Mouse (Mus musculus): ENCODE data around the gene Prok1. TPM values are rescaled to one million over a fixed set of nuclear protein-coding genes. Genes with fewer than 3 reads are reported as not detected.

Gene Prok1
- polyA plus RNA-seq, 1 experiment from 2014 or later, result not detected

DNA sequence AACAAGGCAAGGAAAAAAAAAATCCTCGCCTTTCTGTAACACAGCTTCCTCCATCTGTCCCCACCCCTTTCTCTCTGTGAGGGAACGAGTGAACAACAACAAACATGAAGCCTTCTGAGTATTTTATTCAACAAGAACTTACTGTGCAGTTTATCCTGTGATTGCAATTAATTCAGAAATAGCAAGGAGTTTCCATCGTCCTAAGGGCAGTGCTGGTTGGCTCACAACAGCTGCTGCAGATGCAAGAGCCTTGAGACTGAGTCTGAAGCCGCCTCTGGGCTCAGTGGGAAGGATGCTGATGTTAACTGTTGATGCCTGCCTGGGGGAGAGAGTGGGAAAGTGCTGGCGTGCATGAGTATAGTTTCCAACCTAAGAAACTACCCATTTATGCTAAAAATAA, 18.4 kb upstream of the Prok1 start:
- Histone ChIP-seq H3K27ac (no peak overlapping the region), H3K4me1 (peaks cover 6% of the 10 kb centered on the region), H3K9me3 (no peaks in the 10 kb centered on the region), H3K36me3 (no peaks in the 10 kb centered on the region), H3K4me3 (no peak overlapping the region), H3K27me3 (ENCODE audit: insufficient read depth, poor library complexity, severe bottlenecking) (no peaks in the 10 kb centered on the region)
- DNase-seq (ENCODE audit: low spot score), result no peak
- 58% methylated on average over 5 of the region's 5 CpGs for WGBS

DNA sequence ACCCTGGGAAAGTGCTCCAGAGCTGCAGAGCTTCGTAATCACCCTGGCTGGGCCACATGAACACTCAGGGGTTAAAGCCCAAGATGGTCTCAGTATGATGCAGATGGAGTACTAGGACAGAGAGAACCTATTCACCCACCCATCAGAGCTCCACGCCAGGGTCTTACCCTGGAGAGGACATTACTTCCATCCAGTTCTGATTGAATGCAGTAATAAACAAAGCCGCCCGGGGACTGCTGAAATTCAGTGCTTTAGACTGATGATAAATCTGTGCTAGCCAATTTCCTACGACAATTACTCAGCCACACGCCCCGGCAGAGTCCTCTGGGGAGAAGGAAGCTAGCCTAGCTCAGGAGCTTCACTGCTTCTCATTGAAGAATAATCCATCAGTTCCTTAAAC, 17.2 kb upstream of the Prok1 start:
- WGBS, result 80% methylated on average over 7 of the region's 7 CpGs
- no peaks in the 10 kb centered on the region for H3K9me3 ChIP-seq
- H3K4me1 ChIP-seq, result peaks cover 6% of the 10 kb centered on the region
- DNase-seq (ENCODE audit: low spot score), result no peak
- no peaks in the 10 kb centered on the region for H3K36me3 ChIP-seq
- H3K27ac ChIP-seq, result no peak overlapping the region
- no peak overlapping the region for H3K4me3 ChIP-seq
- no peaks in the 10 kb centered on the region for H3K27me3 ChIP-seq (ENCODE audit: insufficient read depth, poor library complexity, severe bottlenecking)

DNA sequence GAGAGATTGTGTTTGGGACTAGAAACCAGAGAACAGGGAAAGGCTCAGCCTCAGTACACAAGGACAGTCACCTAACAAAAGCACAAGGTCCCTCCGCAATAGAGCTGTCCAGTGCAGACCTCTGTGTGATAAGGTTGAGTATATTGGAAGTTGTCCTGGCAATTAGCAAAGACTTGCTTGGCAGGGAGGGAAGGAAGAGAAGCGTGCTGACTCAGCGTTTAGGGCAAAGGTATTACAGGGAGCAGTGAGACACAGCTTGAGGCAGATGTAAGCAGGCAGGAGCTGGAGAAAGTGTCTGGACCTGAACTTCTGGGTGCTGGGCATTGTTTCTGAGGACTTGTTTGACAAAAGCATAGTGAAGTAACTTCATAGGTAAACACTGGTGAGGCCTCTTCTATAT, 16.5 kb upstream of the Prok1 start:
- no peaks in the 10 kb centered on the region for H3K9me3 ChIP-seq
- H3K4me3 ChIP-seq, result no peak overlapping the region
- H3K36me3 ChIP-seq, result no peaks in the 10 kb centered on the region
- WGBS, result 69% methylated on average over 3 of the region's 3 CpGs
- peaks cover 4% of the 10 kb centered on the region for H3K4me1 ChIP-seq
- no peaks in the 10 kb centered on the region for H3K27me3 ChIP-seq (ENCODE audit: insufficient read depth, poor library complexity, severe bottlenecking)
- DNase-seq (ENCODE audit: low spot score), result no peak
- no peak overlapping the region for H3K27ac ChIP-seq

DNA sequence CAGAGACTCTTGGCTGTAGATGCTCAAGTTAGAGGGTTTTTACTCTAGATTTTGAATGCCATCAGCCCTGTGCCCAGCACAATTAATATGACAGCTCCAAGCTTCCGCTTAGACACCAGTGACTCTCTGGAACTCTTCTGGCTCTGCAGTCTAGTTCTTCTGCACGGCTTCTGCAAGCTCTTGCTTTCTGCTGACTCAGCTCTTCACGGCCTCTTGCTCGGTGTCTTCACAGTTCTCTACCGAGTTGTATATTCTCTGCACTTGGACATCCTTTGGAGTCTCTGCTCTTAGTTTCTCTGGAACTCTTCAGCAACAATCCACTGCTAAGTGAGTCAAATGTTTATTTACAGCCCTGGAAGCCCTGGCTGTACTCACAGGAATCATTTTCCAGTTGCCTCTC, 14.4 kb upstream of the Prok1 start:
- Histone ChIP-seq H3K27me3 (ENCODE audit: insufficient read depth, poor library complexity, severe bottlenecking) (no peaks in the 10 kb centered on the region), H3K9me3 (no peaks in the 10 kb centered on the region), H3K27ac (no peak overlapping the region), H3K4me3 (no peak overlapping the region), H3K36me3 (no peaks in the 10 kb centered on the region), H3K4me1 (peaks cover 4% of the 10 kb centered on the region; the same call in 1 of the 2 replicates)
- DNase-seq (ENCODE audit: low spot score), result no peak
- 81% methylated on average over 5 of the region's 5 CpGs for WGBS

DNA sequence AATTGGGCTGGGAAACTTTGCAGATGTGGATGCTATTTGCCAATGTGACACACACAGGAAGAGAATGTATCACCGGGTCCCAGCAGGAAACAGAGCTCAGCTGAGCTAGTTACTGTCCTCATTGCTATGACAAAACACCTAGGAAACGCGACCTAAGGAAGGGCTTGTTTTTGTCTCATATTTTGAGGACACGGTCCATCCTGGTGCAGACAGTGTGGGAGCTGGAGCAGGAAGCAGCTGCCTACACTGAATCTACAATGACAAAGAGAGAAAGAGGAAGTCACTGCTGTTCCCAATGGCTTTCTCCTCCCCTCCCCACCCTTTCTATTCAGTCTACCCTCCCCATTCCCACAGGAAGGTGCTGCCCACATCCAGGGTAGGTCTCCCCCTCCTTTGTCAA, 12.5 kb upstream of the Prok1 start:
- H3K36me3 ChIP-seq, result no peaks in the 10 kb centered on the region
- H3K4me1 ChIP-seq, result peaks cover 4% of the 10 kb centered on the region; the same call in 1 of the 2 replicates
- no peaks in the 10 kb centered on the region for H3K9me3 ChIP-seq
- WGBS, result 56% methylated on average over 4 of the region's 4 CpGs
- no peak for DNase-seq (ENCODE audit: low spot score)
- H3K27ac ChIP-seq, result no peak overlapping the region
- no peaks in the 10 kb centered on the region for H3K27me3 ChIP-seq (ENCODE audit: insufficient read depth, poor library complexity, severe bottlenecking)
- no peak overlapping the region for H3K4me3 ChIP-seq

DNA sequence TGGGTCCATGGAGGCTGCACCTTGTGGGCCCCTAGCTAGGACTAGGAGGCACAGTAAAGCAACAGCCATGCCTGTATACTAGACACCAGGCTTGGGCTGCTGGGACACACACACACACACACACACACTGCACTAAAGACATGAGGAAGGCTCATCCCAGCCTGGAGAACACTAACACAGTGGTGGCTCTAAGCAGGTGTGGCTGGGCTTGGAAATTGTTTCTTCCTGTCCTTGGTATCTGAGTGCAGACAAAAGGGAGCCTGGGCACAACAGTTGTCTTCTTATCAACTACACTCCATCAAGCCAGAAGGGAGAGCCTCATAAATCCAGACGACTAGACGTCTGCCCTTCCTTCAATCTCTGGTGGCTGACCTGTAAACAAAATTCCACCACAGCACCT, 10.8 kb upstream of the Prok1 start:
- Histone ChIP-seq H3K36me3 (no peaks in the 10 kb centered on the region), H3K4me1 (peaks cover 4% of the 10 kb centered on the region; the same call in 1 of the 2 replicates), H3K4me3 (no peak overlapping the region), H3K27me3 (ENCODE audit: insufficient read depth, poor library complexity, severe bottlenecking) (no peaks in the 10 kb centered on the region), H3K27ac (no peak overlapping the region), H3K9me3 (no peaks in the 10 kb centered on the region)
- WGBS, result 25% methylated on average over 2 of the region's 2 CpGs
- DNase-seq (ENCODE audit: low spot score), result no peak

DNA sequence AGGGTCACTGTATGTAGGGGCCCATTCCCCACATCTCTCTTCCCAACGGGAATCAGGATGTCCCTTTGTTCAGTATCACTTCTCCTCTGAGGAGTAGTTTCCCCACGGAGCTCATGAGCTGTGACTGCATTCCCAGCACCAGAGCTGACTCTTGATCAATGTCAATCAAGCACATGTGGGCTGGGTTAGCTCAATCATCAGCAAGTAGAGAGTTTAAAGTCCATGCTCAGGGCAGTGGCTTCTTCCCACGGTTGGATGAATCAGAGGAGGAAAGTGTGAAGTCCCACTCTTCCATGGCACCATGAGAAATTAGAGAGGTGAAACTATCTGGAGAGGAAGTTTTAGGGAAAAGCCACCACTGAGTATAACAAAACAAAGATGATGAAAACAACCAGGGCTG, 9.5 kb upstream of the Prok1 start:
- no peak overlapping the region for H3K27ac ChIP-seq
- no peaks in the 10 kb centered on the region for H3K36me3 ChIP-seq
- H3K9me3 ChIP-seq, result no peaks in the 10 kb centered on the region
- H3K4me1 ChIP-seq, result peaks cover 4% of the 10 kb centered on the region; the same call in 1 of the 2 replicates
- 45% methylated on average over 3 of the region's 3 CpGs for WGBS
- no peaks in the 10 kb centered on the region; the same call in 1 of the 2 replicates for H3K27me3 ChIP-seq (ENCODE audit: insufficient read depth, poor library complexity, severe bottlenecking)
- no peak overlapping the region for H3K4me3 ChIP-seq
- DNase-seq (ENCODE audit: low spot score), result no peak

DNA sequence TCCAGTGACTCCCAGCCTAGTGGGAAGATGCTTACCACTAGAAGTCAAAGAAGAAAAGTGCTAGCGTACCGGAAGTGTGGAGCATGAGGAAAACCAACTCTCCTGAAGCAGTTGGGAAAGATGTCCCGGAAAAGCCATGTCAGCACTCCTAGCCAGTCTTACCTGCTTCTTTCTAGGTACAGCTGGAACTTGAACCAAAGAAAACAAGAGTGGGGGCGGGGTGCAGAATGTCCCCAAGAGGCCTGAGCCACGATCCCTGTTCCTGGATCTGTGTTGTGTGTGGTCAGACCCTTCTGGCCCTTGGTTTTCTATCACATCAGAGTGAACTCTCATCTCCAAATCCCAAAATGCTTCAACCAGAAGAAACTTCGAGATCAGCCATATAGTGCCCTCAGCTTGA, 7.4 kb upstream of the Prok1 start:
- WGBS, result 70% methylated on average over 6 of the region's 6 CpGs

DNA sequence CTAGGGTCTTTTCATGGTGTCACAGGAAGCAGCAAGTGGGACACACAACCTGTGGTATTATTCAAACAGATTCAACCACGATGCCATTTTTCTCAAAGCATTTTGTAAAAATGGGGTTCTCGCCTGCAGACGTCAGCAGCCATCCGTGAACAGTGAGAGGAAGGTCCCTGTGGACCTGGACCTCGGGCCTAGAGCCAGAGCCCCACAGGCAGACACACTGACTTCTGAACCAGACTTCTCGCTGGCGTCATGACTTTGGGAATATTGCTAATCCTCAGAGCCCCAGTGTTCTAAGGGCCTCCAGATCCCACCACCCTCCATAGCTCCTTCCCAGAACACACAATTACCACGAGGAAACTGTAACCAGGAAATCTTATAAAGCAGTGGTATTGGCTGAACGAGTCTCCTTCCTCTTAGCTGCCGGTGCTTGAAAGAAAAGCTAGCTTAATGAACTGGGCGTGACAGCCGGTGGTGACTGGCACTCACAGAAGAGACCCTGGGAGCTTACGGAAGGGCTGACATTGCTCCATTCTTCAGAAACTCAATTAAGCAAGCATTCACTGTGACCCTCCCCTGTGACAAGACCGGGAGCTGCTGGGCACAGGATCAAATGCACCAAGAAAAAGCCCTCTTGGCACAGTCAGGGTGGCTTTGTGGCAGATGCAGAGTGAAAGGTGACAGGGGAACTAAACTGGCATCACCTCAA, 2.0 kb upstream of the Prok1 start:
- no peak for DNase-seq (ENCODE audit: low spot score)

More for the DNA sequence above, 7.4 kb upstream of the Prok1 start:
- DNase-seq (ENCODE audit: low spot score), result no peak
- no peak overlapping the region for H3K27ac ChIP-seq
- H3K27me3 ChIP-seq (ENCODE audit: insufficient read depth, poor library complexity, severe bottlenecking), result peaks cover 5% of the 10 kb centered on the region; the same call in 1 of the 2 replicates
- H3K9me3 ChIP-seq, result no peaks in the 10 kb centered on the region
- H3K4me3 ChIP-seq, result no peak overlapping the region
- H3K4me1 ChIP-seq, result peaks cover 4% of the 10 kb centered on the region; the same call in 1 of the 2 replicates
- no peaks in the 10 kb centered on the region for H3K36me3 ChIP-seq

DNA sequence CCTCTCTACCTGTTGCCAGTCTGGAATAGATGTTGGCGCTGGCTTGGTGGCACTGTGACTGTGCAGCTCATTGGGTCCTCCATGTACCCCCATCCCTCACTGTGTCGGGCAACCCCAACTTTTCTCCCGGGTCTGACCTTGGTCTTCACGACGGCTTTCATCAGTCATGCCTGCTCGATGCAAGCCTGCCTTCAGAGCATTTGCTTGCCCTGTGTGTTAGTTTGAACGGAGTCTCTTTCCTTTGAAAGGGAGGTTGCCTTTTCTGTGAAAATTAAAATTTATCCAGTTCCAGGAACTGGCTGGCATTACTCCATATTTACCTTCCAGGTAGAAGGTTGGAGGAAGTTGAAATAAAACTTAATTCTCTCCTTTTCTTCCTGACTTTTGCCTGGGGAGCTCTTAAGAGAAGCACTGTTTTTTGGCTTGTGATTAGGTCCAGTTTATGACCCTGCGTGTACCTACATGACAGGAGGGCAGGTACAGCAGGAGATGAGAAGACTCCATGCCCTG, 981 bp downstream of the Prok1 start:
- no peak overlapping the region for H3K4me3 ChIP-seq
- WGBS, result 80% methylated on average over 8 of the region's 8 CpGs
- no peaks in the 10 kb centered on the region for H3K9me3 ChIP-seq
- H3K4me1 ChIP-seq, result no peaks in the 10 kb centered on the region
- no peak for DNase-seq (ENCODE audit: low spot score)
- no peak overlapping the region for H3K27ac ChIP-seq
- peaks cover 11% of the 10 kb centered on the region for H3K27me3 ChIP-seq (ENCODE audit: insufficient read depth, poor library complexity, severe bottlenecking)
- H3K36me3 ChIP-seq, result no peaks in the 10 kb centered on the region

More for the DNA sequence above, 2.0 kb upstream of the Prok1 start:
- Histone ChIP-seq H3K27me3 (ENCODE audit: insufficient read depth, poor library complexity, severe bottlenecking) (peaks cover 11% of the 10 kb centered on the region), H3K36me3 (no peaks in the 10 kb centered on the region), H3K9me3 (no peaks in the 10 kb centered on the region), H3K4me1 (no peaks in the 10 kb centered on the region), H3K27ac (no peak overlapping the region), H3K4me3 (no peak overlapping the region)
- WGBS, result 54% methylated on average over 14 of the region's 14 CpGs

DNA sequence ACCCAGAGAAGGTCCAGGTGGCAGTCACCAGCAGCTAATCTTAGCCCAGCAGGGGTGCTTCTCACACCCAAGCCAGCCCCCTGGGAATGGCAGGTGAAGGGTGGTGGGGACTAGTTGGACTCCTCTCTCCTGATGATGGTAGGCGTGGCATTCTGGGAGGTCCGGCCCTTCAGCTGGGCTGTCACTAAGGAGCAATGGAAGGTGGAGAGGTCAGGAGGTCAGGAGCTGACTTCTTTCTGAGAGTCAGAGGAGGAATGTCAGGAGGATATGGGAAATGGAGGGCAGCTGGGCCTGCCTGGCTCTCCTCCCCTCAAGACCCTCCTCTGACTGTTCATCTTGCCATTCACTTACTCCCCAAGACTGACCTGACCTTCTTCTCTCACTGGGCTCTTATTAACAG, 1.5 kb downstream of the Prok1 start:
- H3K4me3 ChIP-seq, result no peak overlapping the region
- H3K9me3 ChIP-seq, result no peaks in the 10 kb centered on the region
- H3K27ac ChIP-seq, result no peak overlapping the region
- H3K27me3 ChIP-seq (ENCODE audit: insufficient read depth, poor library complexity, severe bottlenecking), result peaks cover 14% of the 10 kb centered on the region
- no peaks in the 10 kb centered on the region for H3K36me3 ChIP-seq
- H3K4me1 ChIP-seq, result no peaks in the 10 kb centered on the region
- no peak for DNase-seq (ENCODE audit: low spot score)
- 69% methylated on average over 2 of the region's 2 CpGs for WGBS

DNA sequence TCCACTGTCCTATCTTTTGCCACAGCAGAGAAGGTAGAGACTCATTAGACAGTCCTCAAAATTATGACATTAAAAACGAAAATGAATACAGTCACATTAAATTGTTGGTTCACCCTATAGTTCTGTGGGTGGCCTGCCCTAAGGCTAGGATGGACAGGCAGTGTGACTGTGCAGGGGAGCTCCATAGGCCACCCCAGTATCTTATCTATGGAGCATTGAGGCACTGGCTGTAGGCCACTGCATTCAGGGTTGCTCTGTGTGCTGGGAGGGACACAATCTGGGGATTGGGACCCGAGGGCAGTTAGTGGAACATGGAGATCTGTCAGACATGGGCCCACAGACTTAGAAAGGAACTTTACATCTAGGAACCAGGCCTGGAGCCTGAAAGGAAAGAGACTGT, 5.6 kb downstream of the Prok1 start:
- no peaks in the 10 kb centered on the region for H3K36me3 ChIP-seq
- DNase-seq (ENCODE audit: low spot score), result no peak
- H3K27me3 ChIP-seq (ENCODE audit: insufficient read depth, poor library complexity, severe bottlenecking), result peaks cover 20% of the 10 kb centered on the region
- 24% methylated on average over 2 of the region's 2 CpGs for WGBS
- no peak overlapping the region for H3K4me3 ChIP-seq
- H3K27ac ChIP-seq, result no peak overlapping the region
- H3K4me1 ChIP-seq, result peaks cover 3% of the 10 kb centered on the region; the same call in 1 of the 2 replicates
- no peaks in the 10 kb centered on the region for H3K9me3 ChIP-seq

DNA sequence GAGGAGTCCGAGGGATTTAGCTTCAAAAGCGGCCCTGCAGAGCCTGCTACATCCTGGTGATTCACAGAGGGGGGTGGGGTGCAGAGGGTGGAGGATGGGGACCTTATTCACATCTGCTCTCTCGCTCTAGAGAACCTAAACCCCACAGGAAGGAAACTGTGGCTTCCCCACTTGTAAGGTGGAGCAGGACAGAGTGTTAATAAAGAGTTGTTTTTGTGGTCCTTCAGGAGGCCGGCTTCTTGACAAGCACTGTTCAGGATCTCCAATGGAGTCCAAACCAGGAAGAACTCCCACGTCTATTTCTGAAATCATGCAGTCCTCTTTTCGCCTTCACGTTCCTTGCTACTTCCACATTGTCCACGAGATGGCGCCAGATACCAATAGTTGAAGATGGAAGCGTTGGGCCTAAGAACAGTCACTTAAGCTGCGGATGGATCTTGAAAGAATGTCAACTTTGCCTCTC, 6.1 kb downstream of the Prok1 start:
- H3K9me3 ChIP-seq, result no peaks in the 10 kb centered on the region
- peak; percentile 81 for DNase-seq (ENCODE audit: low spot score)
- no peak overlapping the region for H3K27ac ChIP-seq
- 10% methylated on average over 11 of the region's 11 CpGs for WGBS
- H3K4me3 ChIP-seq, result no peak overlapping the region
- H3K36me3 ChIP-seq, result no peaks in the 10 kb centered on the region
- peaks cover 20% of the 10 kb centered on the region for H3K27me3 ChIP-seq (ENCODE audit: insufficient read depth, poor library complexity, severe bottlenecking)
- H3K4me1 ChIP-seq, result peaks cover 3% of the 10 kb centered on the region; the same call in 1 of the 2 replicates
